8 mouse cellular contexts compared by ENCODE assay signal in genomic region chr5:23385136-23385535, GRCm38 (mm10). TPM values are rescaled to one million over a fixed set of nuclear protein-coding genes. Genes with fewer than 3 reads are reported as not detected.
A peak's percentile ranks its signal among the peaks of the same experiment; 100 is the strongest.
DNase-seq lines count a peak whose midpoint lies in the region.

No protein-coding gene starts in this region.

- intact Hi-C loops in heart, postnatal 25 days (cut with DNase I), result loop anchor here (10.0 kb wide), 1 partner anchor 270 kb away; no protein-coding TSS in a partner anchor
- intact Hi-C loops in gastrocnemius, postnatal 36 days (cut with DNase I), result no loop called here

- DNase-seq in heart, adult 11 months, result peak; percentile 90
- no peak for DNase-seq in heart, postnatal 25 days (ENCODE audit: low spot score)
- peak; percentile 54 to 57 for DNase-seq in spleen, postnatal 36 days (ENCODE audit: low spot score in 2 of 2)
- DNase-seq in spleen, postnatal 4 days (ENCODE audit: low spot score in 2 of 2), result no peak
- DNase-seq in kidney, postnatal 36 days, result peak; percentile 46 to 65
- no peak for DNase-seq in frontal cortex, postnatal 10 days (ENCODE audit: low spot score in 2 of 2)
- DNase-seq in urinary bladder, postnatal 4 days (ENCODE audit: low spot score in 2 of 2), result no peak
- DNase-seq in gastrocnemius, postnatal 36 days, result no peak

RNA-seq across cellular contexts. Expression of gene Kmt2e, which starts 49.1 kb away (rescaled TPM):
- 10 to 100 TPM; 40.0 to 52.3 TPM for total RNA-seq in heart, postnatal 25 days (2021)
- total RNA-seq in gastrocnemius, postnatal 36 days (2021), result 10 to 100 TPM; 22.2 to 25.6 TPM

Comparison
In these comparisons a context has a peak if more than half of its experiments do, and no peak if none do; other contexts are left out.
1. DNase-seq: peak in heart, adult 11 months (single experiment), spleen, postnatal 36 days (2 of 2) and kidney, postnatal 36 days (2 of 2); none in heart, postnatal 25 days (single experiment), spleen, postnatal 4 days (0 of 2), frontal cortex, postnatal 10 days (0 of 2), urinary bladder, postnatal 4 days (0 of 2) and gastrocnemius, postnatal 36 days (0 of 2).